Mouse (Mus musculus) gonadal fat pad, adult 2 months (tissue): Measurements from ENCODE around the gene Ranbp6. TPM values are rescaled to one million over a fixed set of nuclear protein-coding genes. Genes with fewer than 3 reads are reported as not detected.

Source experiments
- DNase-seq: peaks from one replicate; pipeline ENCODE4 v3.0.0-alpha.2; 2012; ENCODE audit warnings: low read depth
- polyA plus RNA-seq: library from polyadenylated mRNA; depleted of rRNA; stranded (reverse); fragments of >200 nt; gene quantifications from 2 replicates; pipeline ENCODE4 v1.2.3, GENCODE M21; 2012; rRNA removed

Ranbp6 gene
- polyA plus RNA-seq, 1 experiment, result 3.7 TPM

DNA sequence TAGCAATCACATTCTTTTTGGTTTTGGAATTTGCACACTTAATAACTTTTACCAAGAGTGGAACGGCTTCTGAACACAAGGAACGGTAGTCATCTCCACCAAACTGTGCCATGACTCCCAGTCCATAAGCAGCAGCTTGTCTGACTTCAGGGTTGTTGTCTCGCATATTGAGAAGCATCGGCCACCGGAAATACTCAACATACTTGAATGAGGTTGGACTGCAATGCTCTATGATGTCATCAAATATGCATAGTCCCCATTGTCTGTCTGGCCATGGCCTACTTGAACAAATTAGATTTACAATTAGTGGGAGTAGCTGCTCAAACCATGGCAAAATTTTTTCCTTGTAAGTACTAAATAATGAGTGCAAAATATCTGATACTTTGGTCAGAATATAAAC, 2.8 kb downstream of the Ranbp6 start:
- DNase-seq, result no peak

DNA sequence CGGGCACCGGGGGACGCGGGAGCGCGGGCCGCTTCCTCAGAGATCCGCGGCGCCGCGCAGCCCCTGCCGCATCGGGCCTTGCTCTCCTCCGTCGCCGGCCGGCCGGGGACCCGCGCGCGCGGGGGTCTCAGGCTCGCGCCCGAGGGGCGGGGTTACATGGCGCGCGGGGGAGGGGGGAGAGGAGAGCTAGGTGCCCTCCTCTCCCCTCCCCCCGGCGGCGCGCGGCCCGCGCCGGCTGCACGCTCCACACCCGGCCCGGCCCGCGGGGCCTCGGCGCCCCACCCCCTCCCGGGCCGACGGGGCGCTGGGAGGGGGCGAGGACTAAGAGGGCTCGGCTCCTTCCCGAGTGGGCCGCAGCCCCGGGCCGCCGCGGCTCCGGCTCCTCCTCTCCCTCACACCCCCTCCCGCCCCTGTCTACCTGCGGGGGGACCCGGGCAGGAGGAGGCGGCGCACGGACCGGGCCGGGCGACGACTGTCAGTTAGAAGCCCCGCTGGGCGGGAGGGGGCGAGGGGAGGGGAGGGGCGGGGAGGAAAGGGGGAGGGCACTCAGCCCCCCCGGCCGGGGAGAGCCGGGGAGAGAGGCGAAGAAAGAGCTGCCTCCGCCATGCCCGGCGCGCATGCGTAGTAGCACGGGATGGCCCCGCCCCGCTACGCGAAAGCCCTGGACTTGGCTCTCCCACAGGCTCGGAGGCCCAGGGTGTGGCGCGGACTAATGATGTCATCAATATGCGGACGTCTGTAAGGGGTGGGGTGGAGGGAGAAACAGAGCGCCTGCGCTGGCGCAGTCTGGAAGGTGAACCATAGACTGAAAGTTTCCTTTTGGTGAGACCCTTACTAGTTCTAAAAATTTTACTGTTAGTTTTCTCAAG, 6.6 kb downstream of the Ranbp6 start, which contains the start of gene 9930021J03Rik:
TSS of gene 9930021J03Rik (minus strand) at position 73 of the 869 bp plus-strand sequence.
- peak; percentile 77 for DNase-seq

DNA sequence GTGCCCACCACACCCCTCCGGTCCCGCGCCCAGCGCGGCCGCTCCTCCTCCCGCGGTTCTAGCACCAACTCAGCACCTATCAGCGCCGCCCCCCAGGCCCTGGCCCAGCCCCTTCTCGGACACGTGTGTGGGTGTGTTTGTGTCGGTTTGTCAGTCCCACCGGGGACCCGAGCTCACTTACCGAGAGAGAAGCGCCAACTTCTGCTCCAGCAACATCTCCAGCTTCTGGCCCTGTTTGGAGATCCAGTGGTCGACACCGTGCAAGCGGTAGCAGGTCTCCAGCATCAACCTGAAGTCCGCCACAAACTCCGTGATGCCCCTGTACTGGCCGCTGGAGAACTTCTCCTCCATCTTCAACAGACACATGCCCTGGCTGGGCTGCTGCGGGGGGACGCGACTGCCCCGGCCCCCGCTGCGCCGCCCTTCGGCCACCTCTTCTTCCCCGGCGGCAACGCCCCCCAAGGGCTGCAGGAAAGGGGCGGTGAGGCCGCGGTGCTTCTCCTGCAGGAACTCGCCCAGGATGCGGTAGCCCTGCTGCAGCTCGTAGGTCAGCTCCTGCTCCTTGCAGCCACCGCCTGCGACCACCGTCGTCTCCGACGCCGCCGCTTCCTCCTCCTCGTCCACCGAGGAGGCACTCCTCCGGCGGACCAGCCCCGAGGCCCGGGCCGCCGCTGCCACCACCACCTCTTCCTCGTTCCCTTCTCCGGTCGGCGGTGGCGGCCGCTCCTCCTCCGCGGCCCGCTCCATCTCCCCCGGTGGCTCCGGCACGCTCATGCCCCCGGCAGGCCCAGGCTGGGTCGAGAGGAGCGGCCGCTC, 7.5 kb downstream of the Ranbp6 start:
- DNase-seq, result no peak

DNA sequence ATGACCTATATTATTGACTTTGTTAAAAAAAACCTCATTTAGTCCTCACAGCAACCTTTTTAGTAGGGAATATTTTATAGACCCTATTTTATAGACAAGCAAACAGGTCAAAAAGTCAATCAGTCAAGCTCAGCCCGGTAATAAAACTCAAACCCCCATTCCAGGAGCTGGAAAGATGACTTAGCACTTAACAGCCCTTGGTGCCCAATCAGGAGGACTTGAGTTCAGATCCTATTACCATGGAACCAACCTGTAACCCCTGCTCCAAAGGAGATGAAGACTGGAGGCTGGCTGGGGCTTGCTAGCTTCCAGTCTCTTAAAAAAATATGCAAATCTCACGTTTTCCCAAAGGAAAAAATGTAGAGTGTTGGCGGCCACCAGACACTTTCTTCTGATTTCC, 8.8 kb downstream of the Ranbp6 start:
- no peak for DNase-seq

DNA sequence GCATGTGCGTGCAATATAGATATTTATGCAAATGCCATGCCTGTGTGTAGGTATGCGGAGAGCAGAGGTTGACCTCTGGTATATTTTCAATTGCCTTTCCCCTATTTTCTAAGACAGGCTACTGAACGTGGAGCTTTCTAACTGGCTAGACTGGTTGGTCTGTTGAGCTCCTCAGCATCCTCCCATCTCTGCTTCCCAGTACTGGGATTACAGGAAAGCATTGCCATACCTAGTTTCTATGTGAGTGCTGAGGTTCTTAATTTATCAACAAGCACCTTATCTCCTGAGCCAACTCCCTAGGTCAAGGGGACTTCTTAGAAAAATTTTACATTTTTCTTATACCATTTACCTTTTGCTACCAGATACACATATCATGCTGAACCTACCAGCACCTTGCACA, 15.4 kb downstream of the Ranbp6 start:
- no peak for DNase-seq

DNA sequence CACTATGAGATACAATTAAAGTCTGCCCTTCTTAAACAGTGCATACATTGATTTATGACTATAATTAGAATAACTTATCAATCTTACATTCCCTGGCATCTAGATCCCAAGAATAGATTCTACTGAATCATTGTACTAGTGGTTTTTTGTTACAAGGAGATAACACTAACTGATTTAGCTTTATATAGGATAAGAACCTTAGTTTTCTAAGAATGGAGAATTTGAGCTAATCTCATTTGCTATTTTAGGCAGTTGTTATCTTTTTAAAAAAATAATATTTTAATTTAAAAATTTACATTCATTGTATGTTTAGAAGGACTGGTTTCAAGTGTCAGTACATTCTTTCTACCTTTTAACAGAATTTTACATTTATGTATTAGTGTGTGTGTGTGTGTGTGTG, 24.8 kb downstream of the Ranbp6 start:
- DNase-seq, result no peak

DNA sequence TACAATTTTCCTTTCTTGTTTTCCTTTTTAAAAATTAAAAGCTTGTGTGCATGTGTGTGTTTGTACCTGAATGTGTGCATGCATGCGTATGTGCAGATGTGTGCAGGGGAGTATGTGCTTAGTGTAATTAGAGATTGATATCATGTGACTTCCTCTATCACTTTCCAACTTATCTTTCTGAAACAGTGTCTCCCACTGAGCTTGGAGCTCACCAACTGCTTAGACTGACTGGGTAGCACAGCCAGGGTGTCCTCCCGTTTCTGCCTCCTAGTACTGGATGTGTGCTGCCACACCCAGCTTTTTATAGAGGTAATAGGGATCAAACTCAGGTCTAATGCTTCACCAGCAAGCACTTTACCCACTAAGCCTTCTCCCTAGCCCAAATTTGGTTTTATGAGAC, 29.9 kb downstream of the Ranbp6 start:
- no peak for DNase-seq

Other genes with a start within 250 kb of the Ranbp6 start
- 47.1 and 63.4 TPM in 2 replicates for gene Ermp1, start 164.6 kb downstream of the Ranbp6 start, polyA plus RNA-seq
- gene Mlana, start 115.2 kb downstream of the Ranbp6 start, polyA plus RNA-seq, result not detected in 2 replicates
- gene 9930021J03Rik, start 7.0 kb downstream of the Ranbp6 start, polyA plus RNA-seq, result 7.8 and 8.7 TPM in 2 replicates
- gene Il33, start 112.1 kb upstream of the Ranbp6 start, polyA plus RNA-seq, result 16.0 and 18.2 TPM in 2 replicates
- gene Trpd52l3, start 190.8 kb upstream of the Ranbp6 start, polyA plus RNA-seq, result 0.04 and 0.22 TPM in 2 replicates
- 40.4 and 58.8 TPM in 2 replicates for gene Uhrf2, start 217.5 kb upstream of the Ranbp6 start, polyA plus RNA-seq